Mouse (Mus musculus): ENCODE results near the gene Mid1. TPM values are rescaled to one million over a fixed set of nuclear protein-coding genes. Genes with fewer than 3 reads are reported as not detected.
A peak's percentile ranks its signal among the peaks of the same experiment; 100 is the strongest.
"Not testable (repeated sequence)": the region's sequence is repeated elsewhere in the genome, so short reads cannot be mapped to it uniquely, and the experiment has no call there.

The Mid1 gene
- polyA plus RNA-seq, 1 experiment from 2014 or later = 6.7 TPM

GRCm38 (mm10) chrX:169983401-169984165 lies 298.6 kb downstream of the Mid1 start:
- H3K4me2 ChIP-seq; H3K27ac ChIP-seq; H3K27me3 ChIP-seq; ATAC-seq (ENCODE audit: borderline replicate concordance, extremely low read depth, low FRiP score, low TSS enrichment); H3K4me1 ChIP-seq; H3K9ac ChIP-seq; H3K4me3 ChIP-seq: not testable (repeated sequence)
- H3K9me3 ChIP-seq = peaks cover 26% of the 10 kb centered on the region
- peaks cover 60% of the 10 kb centered on the region for H3K36me3 ChIP-seq
- WGBS = 73% methylated on average over 19 of the region's 19 CpGs

GRCm38 (mm10) chrX:169984331-169984730 lies 299.3 kb downstream of the Mid1 start:
- Histone ChIP-seq H3K36me3 (peaks cover 66% of the 10 kb centered on the region), H3K9me3 (peaks cover 32% of the 10 kb centered on the region)
- not testable (repeated sequence) for H3K9ac ChIP-seq; H3K27me3 ChIP-seq; H3K4me2 ChIP-seq; H3K27ac ChIP-seq; ATAC-seq (ENCODE audit: borderline replicate concordance, extremely low read depth, low FRiP score, low TSS enrichment); H3K4me1 ChIP-seq; H3K4me3 ChIP-seq
- 80% methylated on average over 7 of the region's 7 CpGs for WGBS

- not testable (repeated sequence) for H3K4me3 ChIP-seq; H3K27ac ChIP-seq; H3K27me3 ChIP-seq; H3K4me2 ChIP-seq; ATAC-seq (ENCODE audit: borderline replicate concordance, extremely low read depth, low FRiP score, low TSS enrichment); H3K4me1 ChIP-seq; H3K9ac ChIP-seq
- WGBS = 88% methylated on average over 21 of the region's 21 CpGs
- H3K9me3 ChIP-seq = peaks cover 35% of the 10 kb centered on the region
- H3K36me3 ChIP-seq = peaks cover 67% of the 10 kb centered on the region
Observed at GRCm38 (mm10) chrX:169984853-169985252, 299.9 kb downstream of the Mid1 start.

GRCm38 (mm10) chrX:169985796-169986195 lies 300.8 kb downstream of the Mid1 start:
- not testable (repeated sequence) for H3K9ac ChIP-seq, H3K27me3 ChIP-seq, H3K4me1 ChIP-seq, H3K4me2 ChIP-seq, H3K27ac ChIP-seq, H3K4me3 ChIP-seq
- ATAC-seq (ENCODE audit: borderline replicate concordance, extremely low read depth, low FRiP score, low TSS enrichment) = 0 out of 2 replicates have a peak, but pooled peaks have one; percentile 6
- H3K9me3 ChIP-seq = peaks cover 41% of the 10 kb centered on the region
- peaks cover 70% of the 10 kb centered on the region for H3K36me3 ChIP-seq
- 82% methylated on average over 18 of the region's 18 CpGs for WGBS

GRCm38 (mm10) chrX:169986519-169987367 lies 301.7 kb downstream of the Mid1 start:
- 58% methylated on average over 51 of the region's 51 CpGs for WGBS
- Histone ChIP-seq H3K4me3 (peak overlapping the region; percentile 3; the same call in 1 of the 2 replicates), H3K4me2 (peak overlapping the region; percentile 11), H3K36me3 (peaks cover 69% of the 10 kb centered on the region), H3K9me3 (peaks cover 41% of the 10 kb centered on the region)
- ATAC-seq (ENCODE audit: borderline replicate concordance, extremely low read depth, low FRiP score, low TSS enrichment) = peak; percentile 85
- H3K27me3 ChIP-seq, H3K27ac ChIP-seq, H3K9ac ChIP-seq, H3K4me1 ChIP-seq: not testable (repeated sequence)

GRCm38 (mm10) chrX:169987368-169987837 lies 302.4 kb downstream of the Mid1 start:
- H3K9ac ChIP-seq, H3K4me2 ChIP-seq, H3K27ac ChIP-seq, H3K4me3 ChIP-seq, H3K4me1 ChIP-seq, H3K27me3 ChIP-seq: not testable (repeated sequence)
- ATAC-seq (ENCODE audit: borderline replicate concordance, extremely low read depth, low FRiP score, low TSS enrichment) = peak; percentile 10; the same call in 1 of the 2 replicates
- WGBS = 86% methylated on average over 28 of the region's 28 CpGs
- Histone ChIP-seq H3K36me3 (peaks cover 62% of the 10 kb centered on the region), H3K9me3 (peaks cover 38% of the 10 kb centered on the region)

GRCm38 (mm10) chrX:169988571-169989218 lies 303.7 kb downstream of the Mid1 start:
- H3K4me2 ChIP-seq, H3K27me3 ChIP-seq, H3K9ac ChIP-seq, H3K4me1 ChIP-seq, H3K27ac ChIP-seq, H3K4me3 ChIP-seq: not testable (repeated sequence)
- WGBS = 92% methylated on average over 56 of the region's 56 CpGs
- Histone ChIP-seq H3K36me3 (peaks cover 51% of the 10 kb centered on the region), H3K9me3 (peaks cover 35% of the 10 kb centered on the region)
- ATAC-seq (ENCODE audit: borderline replicate concordance, extremely low read depth, low FRiP score, low TSS enrichment) = peak; percentile 1; the same call in 1 of the 2 replicates

- H3K4me1 ChIP-seq, H3K4me3 ChIP-seq, H3K9ac ChIP-seq, H3K27me3 ChIP-seq, H3K4me2 ChIP-seq, H3K27ac ChIP-seq: not testable (repeated sequence)
- peaks cover 45% of the 10 kb centered on the region for H3K36me3 ChIP-seq
- H3K9me3 ChIP-seq = peaks cover 33% of the 10 kb centered on the region
- WGBS = 84% methylated on average over 8 of the region's 8 CpGs
- peak; percentile 16; the same call in 1 of the 2 replicates for ATAC-seq (ENCODE audit: borderline replicate concordance, extremely low read depth, low FRiP score, low TSS enrichment)
Observed at GRCm38 (mm10) chrX:169989219-169989595, 304.2 kb downstream of the Mid1 start.

- H3K4me3 ChIP-seq, H3K27me3 ChIP-seq, H3K4me1 ChIP-seq, H3K27ac ChIP-seq, H3K4me2 ChIP-seq, H3K9ac ChIP-seq: not testable (repeated sequence)
- Histone ChIP-seq H3K36me3 (peaks cover 38% of the 10 kb centered on the region), H3K9me3 (peaks cover 31% of the 10 kb centered on the region)
- 77% methylated on average over 56 of the region's 56 CpGs for WGBS
- peak; percentile 16; the same call in 1 of the 2 replicates for ATAC-seq (ENCODE audit: borderline replicate concordance, extremely low read depth, low FRiP score, low TSS enrichment)
Observed at GRCm38 (mm10) chrX:169989691-169990631, 305.0 kb downstream of the Mid1 start.

- Histone ChIP-seq H3K9me3 (peaks cover 27% of the 10 kb centered on the region), H3K36me3 (peaks cover 29% of the 10 kb centered on the region)
- H3K4me2 ChIP-seq, H3K9ac ChIP-seq, H3K27ac ChIP-seq, H3K4me3 ChIP-seq, H3K4me1 ChIP-seq, H3K27me3 ChIP-seq: not testable (repeated sequence)
- 8% methylated on average over 15 of the region's 28 CpGs for WGBS
- 0 out of 2 replicates have a peak, but pooled peaks have one; percentile 13 for ATAC-seq (ENCODE audit: borderline replicate concordance, extremely low read depth, low FRiP score, low TSS enrichment)
Observed at GRCm38 (mm10) chrX:169991128-169991873, 306.3 kb downstream of the Mid1 start.

All from lung, embryonic 15.5 days (tissue).